Mouse (Mus musculus) hindbrain, embryonic 14.5 days (tissue): ENCODE measurements around the gene Ipo9. TPM values are rescaled to one million over a fixed set of nuclear protein-coding genes. Genes with fewer than 3 reads are reported as not detected.

ENCODE experiments used
- ATAC-seq: fragments of 200-750 bp; cut with Nextera tagmentation; 2 replicates; pipeline ENCODE4 v1.8.0; 2017; ENCODE audit warnings: moderate number of reproducible peaks, mild to moderate bottlenecking, moderate TSS enrichment, moderate library complexity; ENCODE audit not compliant: low FRiP score
- DNase-seq: peaks from one replicate; pipeline ENCODE4 v3.0.0-alpha.2; 2015; ENCODE audit warnings: low spot score
- H3K27ac ChIP-seq: fragments of 300-500 bp; sonication (generic); 2 replicates; pipeline ENCODE4 v1.5.1; 2014; ENCODE audit warnings: mild to moderate bottlenecking, moderate library complexity
- H3K27me3 ChIP-seq: fragments of 300-500 bp; sonication (generic); 2 replicates; pipeline ENCODE4 v1.6.1; 2014; ENCODE audit warnings: mild to moderate bottlenecking, low read length, mixed read lengths; ENCODE audit not compliant: control insufficient read depth, insufficient read depth
- H3K36me3 ChIP-seq: fragments of 300-500 bp; sonication (generic); replicated peaks from 2 replicates; pipeline ENCODE4 v1.6.1; 2014; ENCODE audit not compliant: control insufficient read depth, insufficient read depth
- H3K4me1 ChIP-seq: fragments of 300-500 bp; sonication (generic); replicated peaks from 2 replicates; pipeline ENCODE4 v1.6.1; 2014; ENCODE audit warnings: antibody characterized with exemption, low read length, mixed read lengths; ENCODE audit not compliant: control insufficient read depth, insufficient read depth
- H3K4me2 ChIP-seq: fragments of 300-500 bp; sonication (generic); replicated peaks from 2 replicates; pipeline ENCODE4 v1.6.1; 2014; ENCODE audit warnings: mild to moderate bottlenecking, moderate library complexity
- H3K4me3 ChIP-seq: fragments of 300-500 bp; sonication (generic); replicated peaks from 2 replicates; pipeline ENCODE4 v1.5.1; 2014; ENCODE audit warnings: mild to moderate bottlenecking, low read length
- H3K9ac ChIP-seq: fragments of 300-500 bp; sonication (generic); 2 replicates; pipeline ENCODE4 v1.6.1; 2014
- H3K9me3 ChIP-seq: fragments of 300-500 bp; sonication (generic); 2 replicates; pipeline ENCODE4 v1.6.1; 2016; ENCODE audit warnings: low read length; ENCODE audit not compliant: control insufficient read depth
- WGBS: fragments of 180-500 bp; shearing (Covaris S2); extraction: QIAGEN DNeasy Blood & Tissue Kit; methylation state at CpG from one replicate; pipeline ENCODE4 v1.1.7; 2014; 5-methylcytosine and 5-hydroxymethylcytosine counted together
- microRNA-seq: library from miRNA; unstranded; fragments of <30 nt; microRNA quantifications from one replicate; pipeline ENCODE4, GENCODE M21; 2016
- polyA plus RNA-seq: library from polyadenylated mRNA; unstranded; fragments of >200 nt; fragmentation: Nextera tagmentation; extraction: Ambion mirVana; gene quantifications from 2 replicates; pipeline ENCODE4 v1.2.1, GENCODE M21; 2014

The Ipo9 gene
- polyA plus RNA-seq, 1 experiment from 2014 or later = 115 TPM

- WGBS = 70% methylated on average over 8 of the region's 8 CpGs
- ATAC-seq = no peak
- no peak for DNase-seq
- no peaks in the 10 kb centered on the region for H3K9me3 ChIP-seq
- no peak overlapping the region for H3K4me3 ChIP-seq
- H3K4me2 ChIP-seq = no peak overlapping the region
- no peaks in the 10 kb centered on the region for H3K4me1 ChIP-seq
- no peak overlapping the region for H3K27ac ChIP-seq
- H3K9ac ChIP-seq = no peak overlapping the region
- H3K27me3 ChIP-seq = no peaks in the 10 kb centered on the region
- no peaks in the 10 kb centered on the region for H3K36me3 ChIP-seq
Observed at GRCm38 (mm10) chr1:135341947-135342346, 88.4 kb downstream of the Ipo9 start.

Small RNA genes lying within 50 kb of the gene (microRNA-seq; reads per million reads assigned to microRNA genes)
- 1.1 reads per million for gene Mir1231

Other genes with a start within 250 kb of the Ipo9 start
- gene Elf3, start 171.9 kb downstream of the Ipo9 start, polyA plus RNA-seq = 0.09 and 0.14 TPM in 2 replicates
- 96.1 and 101 TPM in 2 replicates for gene Rnpep, start 146.4 kb downstream of the Ipo9 start, polyA plus RNA-seq
- gene Timm17a, start 116.7 kb downstream of the Ipo9 start, polyA plus RNA-seq = 172 and 176 TPM in 2 replicates
- gene Lmod1, start 105.7 kb downstream of the Ipo9 start, polyA plus RNA-seq = 0.33 and 0.43 TPM in 2 replicates
- gene Shisa4, start 55.3 kb downstream of the Ipo9 start, polyA plus RNA-seq = 65.6 and 79.8 TPM in 2 replicates
- gene Nav1, start 176.8 kb upstream of the Ipo9 start, polyA plus RNA-seq = 56.2 and 60.2 TPM in 2 replicates